Mouse (Mus musculus) splenic B cell, adult 2 months (primary cell): Measurements from ENCODE around the gene Cd72.

ENCODE experiments used
- DNase-seq: peaks from one replicate; pipeline ENCODE4 v3.0.0-alpha.2; 2011; ENCODE audit warnings: low read depth, low spot score
- H3K27me3 ChIP-seq: 2 replicates; pipeline ENCODE4 v1.6.1; 2012; ENCODE audit warnings: mild to moderate bottlenecking, low read length, moderate library complexity, mixed read lengths; ENCODE audit not compliant: control insufficient read depth, poor library complexity, insufficient read depth, severe bottlenecking
- H3K36me3 ChIP-seq: 2 replicates; pipeline ENCODE4 v1.6.1; 2012; ENCODE audit warnings: mild to moderate bottlenecking, low read length, moderate library complexity, mixed read lengths; ENCODE audit not compliant: control insufficient read depth, poor library complexity, insufficient read depth, severe bottlenecking

The Cd72 gene

DNA sequence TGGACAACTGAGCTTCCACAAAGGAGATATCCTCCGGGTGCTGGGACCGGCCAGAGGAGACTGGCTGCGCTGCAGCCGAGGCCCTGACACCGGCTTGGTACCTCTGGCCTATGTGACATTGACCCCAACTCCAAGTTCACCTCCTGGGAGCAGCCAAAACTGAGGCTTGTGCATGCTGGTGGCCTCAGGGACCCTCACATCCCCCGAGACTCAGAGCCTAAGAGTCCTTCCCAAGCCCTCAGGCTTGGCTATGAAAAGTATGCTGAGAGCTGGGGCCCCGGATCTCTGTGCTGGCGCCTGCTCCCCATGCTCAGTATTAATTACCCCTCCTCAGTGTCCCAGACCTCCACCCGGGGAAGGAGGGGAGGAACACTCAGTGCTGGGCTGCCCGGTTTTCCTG lies 27.9 kb downstream of the Cd72 start:
- Histone ChIP-seq H3K36me3 (no peaks in the 10 kb centered on the region), H3K27me3 (no peaks in the 10 kb centered on the region)
- no peak for DNase-seq

DNA sequence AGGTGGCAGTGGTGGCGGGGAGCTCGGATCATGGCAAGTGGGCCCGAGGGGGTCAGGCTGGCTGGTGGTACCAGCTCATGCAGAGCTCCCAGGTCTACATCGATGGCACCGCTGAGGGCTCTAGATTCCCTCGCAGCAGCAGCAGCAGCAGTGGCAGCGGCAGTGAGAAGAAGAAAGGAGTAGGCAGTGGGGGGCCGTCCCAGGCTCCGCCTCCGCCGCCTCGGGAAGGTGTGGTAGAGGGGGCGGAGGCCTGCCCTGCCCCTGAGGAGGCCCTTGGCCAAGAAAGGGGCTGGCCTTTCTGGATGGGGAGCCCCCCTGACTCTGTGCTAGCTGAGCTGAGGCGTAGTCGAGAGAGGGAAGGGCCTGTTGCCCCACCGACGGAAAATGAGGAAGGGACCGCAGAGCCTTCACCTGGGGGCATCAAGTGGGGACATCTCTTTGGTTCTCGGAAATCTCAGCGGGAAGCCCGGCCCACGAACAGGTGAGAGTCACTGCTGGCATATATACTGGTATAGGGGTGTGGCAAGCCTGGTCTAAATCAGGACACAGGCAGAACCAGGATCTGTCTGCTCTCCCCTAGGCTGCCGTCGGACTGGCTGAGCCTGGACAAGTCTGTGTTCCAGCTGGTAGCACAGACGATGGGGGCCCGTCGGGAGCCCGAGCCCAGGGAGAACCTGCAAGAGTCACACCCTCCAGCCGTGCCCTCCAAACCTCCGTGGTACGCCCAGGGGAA lies 28.6 kb downstream of the Cd72 start:
- Histone ChIP-seq H3K27me3 (no peaks in the 10 kb centered on the region), H3K36me3 (no peaks in the 10 kb centered on the region)
- DNase-seq = peak; percentile 36

DNA sequence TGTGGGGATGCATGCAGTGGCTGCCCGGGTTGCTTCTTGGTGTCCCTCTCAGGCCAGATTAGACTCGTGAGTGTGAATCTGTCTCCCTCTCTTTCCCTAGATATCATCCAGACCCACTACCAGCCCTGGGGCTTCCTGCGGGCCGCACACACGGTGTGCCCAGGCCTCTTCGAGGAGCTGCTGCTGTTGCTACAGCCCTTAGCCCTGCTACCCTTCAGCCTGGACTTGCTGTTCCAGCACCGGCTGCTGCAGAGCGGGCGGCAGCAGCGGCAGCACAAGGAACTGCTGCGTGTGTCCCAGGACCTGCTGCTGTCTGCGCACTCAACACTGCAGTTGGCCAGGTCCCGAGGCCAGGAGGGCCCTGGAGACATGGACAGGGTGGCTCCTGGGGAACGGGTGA lies 29.2 kb downstream of the Cd72 start:
- Histone ChIP-seq H3K27me3 (no peaks in the 10 kb centered on the region), H3K36me3 (no peaks in the 10 kb centered on the region)
- DNase-seq = no peak

DNA sequence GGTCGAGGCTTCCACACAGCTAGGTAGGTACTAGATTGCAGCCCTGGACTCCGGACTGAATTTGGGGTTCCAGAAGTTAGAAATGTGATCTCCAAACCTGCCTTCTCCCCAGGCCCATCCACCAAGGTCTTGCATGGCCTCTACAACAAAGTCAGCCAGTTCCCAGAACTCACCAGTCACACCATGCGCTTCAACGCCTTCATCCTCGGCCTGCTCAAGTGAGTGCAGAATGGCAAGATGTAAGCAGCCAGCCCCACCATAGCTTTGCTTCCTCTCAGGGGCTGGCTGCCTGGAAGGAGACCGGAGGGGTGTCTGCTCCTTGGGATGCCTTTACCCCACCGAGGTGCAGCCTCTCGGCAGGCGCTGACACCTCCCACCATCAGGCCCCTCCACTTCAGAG lies 30.4 kb downstream of the Cd72 start:
- DNase-seq = no peak
- no peaks in the 10 kb centered on the region for H3K27me3 ChIP-seq
- no peaks in the 10 kb centered on the region for H3K36me3 ChIP-seq

DNA sequence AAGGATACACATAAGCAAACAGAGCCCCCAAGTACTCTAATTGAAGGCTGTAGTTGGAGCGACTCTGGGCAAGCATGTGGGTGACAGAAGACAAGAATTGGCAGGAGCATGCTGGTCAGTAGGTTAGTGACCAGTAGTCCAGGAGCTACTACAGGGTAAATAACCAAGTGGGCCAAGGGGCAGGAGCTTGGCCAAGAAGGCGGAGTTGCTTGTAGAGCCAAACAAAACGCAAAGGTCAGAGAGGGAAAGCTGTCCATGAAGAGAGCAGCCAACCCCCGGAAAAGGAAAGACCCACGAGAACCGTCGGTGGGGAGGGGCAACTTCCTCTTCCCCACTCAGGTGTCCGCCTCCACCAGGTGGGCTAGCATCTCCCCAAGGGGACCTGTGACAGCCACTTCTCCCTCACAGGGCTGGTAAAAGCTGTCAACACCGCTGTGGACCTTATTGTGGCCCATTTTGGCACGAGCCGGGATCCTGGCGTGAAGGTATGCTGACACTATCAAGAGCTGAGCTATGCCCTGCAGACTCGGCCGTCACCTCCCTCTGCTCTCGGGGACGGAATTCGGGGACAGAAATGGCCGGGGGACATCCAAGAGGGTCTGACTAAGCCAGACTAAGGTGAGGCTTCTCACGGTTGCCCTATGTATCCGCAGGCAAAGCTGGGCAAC lies 31.0 kb downstream of the Cd72 start:
- H3K36me3 ChIP-seq = no peaks in the 10 kb centered on the region
- no peaks in the 10 kb centered on the region for H3K27me3 ChIP-seq
- no peak for DNase-seq

DNA sequence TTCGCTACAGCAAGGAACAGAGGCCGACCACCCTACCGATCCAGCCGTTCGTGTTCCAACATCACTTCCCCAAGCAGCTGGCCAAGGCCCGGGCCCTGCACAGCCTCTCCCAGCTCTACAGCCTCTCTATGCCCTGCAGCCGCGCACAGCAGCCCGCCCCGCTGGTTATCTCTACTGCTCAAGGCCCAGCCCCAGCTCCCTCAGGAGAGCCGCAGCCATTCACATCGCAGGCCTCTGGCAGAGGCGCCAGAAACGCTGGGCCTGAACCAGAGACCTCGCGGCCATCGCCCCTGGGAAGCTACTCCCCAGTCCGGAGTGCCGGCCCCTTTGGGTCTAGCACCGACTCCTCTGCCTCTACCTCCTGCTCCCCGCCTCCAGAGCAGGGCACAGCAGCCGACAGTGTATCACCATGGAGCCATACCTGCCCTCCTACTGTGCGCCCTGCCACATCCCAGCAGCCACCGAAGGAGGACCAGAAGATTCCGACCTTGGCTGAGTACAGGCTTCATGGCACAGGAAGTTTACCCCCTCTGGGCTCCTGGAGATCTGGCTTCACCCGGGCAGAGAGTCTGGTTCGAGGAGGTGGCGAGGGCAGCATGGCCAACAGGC lies 32.7 kb downstream of the Cd72 start:
- no peak for DNase-seq
- H3K27me3 ChIP-seq = no peaks in the 10 kb centered on the region
- no peaks in the 10 kb centered on the region for H3K36me3 ChIP-seq

DNA sequence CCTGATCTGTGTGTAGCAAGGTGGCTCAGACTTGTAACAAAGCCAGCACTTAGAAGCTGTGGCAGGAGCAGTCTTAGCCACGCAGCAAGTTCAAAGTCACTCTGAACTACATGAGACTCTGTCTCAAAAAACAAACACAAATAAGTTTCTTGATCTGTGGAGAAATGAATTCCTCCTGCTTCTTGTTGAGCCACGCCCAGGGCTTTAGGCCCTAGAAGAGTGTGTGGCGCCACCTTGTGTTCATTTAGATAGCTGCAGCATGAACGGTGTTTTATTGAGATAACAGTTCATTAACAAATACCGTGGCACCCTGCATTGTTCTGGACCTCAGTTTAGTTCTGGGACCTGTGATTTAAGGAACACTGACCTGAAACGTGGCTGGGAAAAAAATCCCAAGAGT lies 34.1 kb downstream of the Cd72 start:
- no peaks in the 10 kb centered on the region for H3K27me3 ChIP-seq
- no peaks in the 10 kb centered on the region for H3K36me3 ChIP-seq
- peak; percentile 83 for DNase-seq

DNA sequence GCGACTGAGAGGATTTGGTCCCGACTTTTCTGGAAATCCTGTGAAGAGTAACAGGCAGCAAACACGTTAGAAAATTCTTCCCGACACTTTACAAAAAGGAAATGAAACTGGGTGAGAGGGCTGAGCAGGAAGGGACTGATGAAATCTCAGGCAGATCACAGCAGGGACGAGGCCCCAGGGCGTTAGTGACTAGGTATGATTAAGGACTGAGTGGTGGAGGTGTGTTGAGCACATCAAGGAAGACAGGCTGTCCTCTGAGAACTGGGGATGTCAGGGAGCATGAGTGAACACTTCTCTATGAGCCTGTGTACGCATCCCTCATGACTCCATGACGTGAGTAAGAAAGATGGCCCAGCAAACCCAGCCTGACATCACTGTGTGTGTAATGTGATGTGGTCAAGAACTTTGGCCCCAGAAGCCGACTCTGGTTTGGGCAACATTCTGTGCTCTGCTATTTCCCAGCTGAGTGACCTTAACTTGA lies 34.6 kb downstream of the Cd72 start:
- no peaks in the 10 kb centered on the region for H3K27me3 ChIP-seq
- H3K36me3 ChIP-seq = no peaks in the 10 kb centered on the region
- DNase-seq = no peak

DNA sequence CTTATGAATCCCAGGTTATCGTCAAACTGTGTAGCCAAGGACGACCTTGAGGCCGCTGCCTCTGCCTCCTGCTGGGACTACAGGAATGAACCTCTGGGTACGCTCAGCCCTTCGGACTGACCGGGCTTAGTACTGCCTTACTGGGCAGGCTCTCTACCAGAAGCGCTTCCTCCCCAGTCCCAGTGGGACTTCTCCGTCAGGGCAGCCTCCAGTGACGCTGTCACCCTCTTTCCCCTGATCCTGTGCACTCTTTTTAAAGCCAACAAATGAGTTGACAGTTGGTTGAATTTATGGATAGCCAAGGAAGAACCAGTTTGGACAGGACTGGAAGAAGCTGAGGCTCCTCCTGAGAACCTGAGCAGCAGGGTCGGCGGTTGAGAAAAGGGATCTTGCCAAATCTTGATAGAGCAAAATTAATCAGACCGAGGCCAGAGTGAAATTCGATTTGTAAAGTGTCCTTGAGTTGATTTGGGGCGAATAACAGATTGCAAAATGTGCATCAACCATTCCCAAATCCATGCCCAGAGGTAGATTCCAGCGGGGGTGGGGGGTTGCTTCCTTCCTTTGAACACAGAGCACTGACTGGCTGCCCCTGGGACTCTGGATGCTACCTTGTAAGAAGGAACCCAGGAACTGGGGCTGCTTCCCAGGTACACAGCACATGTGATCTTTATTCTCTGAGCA lies 35.3 kb downstream of the Cd72 start:
- no peaks in the 10 kb centered on the region for H3K36me3 ChIP-seq
- no peaks in the 10 kb centered on the region for H3K27me3 ChIP-seq
- DNase-seq = no peak

DNA sequence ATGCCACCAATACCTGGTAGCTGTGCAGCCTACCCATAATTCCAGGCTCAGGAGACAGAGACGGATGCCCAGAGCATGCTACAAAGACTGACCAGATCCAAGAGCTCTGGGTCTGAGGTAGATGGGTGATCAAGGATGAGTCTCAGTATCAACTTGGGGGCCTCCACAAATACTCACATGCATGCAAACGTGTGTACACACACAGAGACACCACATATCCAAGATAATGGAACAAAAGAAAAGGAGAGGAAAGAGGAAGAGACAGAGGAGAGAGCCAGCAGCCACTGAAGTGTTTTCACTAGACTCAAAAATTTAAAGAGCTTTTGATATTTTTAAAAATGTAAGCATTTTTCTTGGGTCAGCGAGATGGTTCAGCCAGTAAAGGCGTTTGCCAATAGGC lies 36.0 kb downstream of the Cd72 start:
- Histone ChIP-seq H3K27me3 (no peaks in the 10 kb centered on the region), H3K36me3 (no peaks in the 10 kb centered on the region)
- no peak for DNase-seq

DNA sequence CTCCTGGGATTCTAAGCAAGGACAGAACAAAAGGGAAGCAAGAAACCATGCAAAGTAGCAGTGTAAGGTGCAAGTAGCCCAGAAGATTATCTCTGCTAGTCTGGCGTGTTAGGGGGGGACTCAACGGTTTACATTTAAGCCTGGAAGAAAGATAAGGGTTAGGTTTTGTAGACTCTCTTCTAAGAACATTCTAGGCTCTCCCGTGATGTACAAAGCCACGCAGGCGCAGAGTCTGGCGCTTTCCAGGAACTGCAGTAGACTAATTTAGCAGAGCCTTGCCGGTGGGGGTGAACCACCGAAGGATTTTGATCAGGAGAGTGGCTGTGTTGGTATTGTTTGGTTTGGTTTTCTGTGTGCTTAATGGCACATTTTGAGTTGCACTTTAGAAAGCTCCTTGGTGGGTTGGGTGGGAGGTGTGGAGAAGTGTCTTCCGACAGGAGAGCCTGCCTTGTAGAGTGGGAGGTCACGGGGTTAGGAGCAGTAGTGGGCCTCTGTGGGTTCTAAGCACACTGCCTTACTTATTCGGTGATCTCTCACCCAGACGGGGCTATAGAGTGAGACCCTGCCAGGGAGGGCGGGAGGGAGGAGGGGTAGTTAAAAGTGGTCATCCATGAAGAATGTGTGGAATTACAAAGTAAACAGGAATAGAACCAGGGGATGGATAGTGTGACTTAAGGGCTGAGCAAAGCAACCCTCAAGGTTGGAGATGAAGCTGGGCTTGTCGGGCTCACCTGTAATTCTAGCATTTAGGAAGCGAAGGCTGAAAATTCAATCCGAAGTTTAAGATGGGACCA lies 37.0 kb downstream of the Cd72 start:
- H3K36me3 ChIP-seq = no peaks in the 10 kb centered on the region
- DNase-seq = no peak

DNA sequence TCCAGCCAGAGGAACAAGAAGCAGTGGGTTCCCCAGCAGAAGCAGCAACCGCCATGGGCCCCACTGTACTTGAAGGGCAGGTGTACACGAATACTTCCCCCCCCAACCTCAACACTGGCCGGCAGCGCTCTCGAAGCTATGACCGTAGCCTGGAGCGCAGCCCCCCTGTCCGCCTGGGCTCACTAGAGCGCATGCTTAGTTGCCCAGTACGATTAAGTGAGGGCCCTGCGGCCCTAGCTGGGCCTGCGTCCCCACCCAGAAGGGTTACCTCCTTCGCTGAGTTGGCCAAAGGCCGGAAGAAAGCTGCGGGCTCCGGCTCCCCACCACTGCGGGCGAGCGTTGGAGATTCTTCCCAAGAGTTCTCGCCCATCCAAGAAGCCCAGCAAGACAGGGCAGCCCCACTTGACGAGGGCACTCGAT lies 38.3 kb downstream of the Cd72 start:
- H3K27me3 ChIP-seq = no peaks in the 10 kb centered on the region
- no peak for DNase-seq
- H3K36me3 ChIP-seq = no peaks in the 10 kb centered on the region

More for the DNA sequence above, 37.0 kb downstream of the Cd72 start:
- H3K27me3 ChIP-seq = no peaks in the 10 kb centered on the region

DNA sequence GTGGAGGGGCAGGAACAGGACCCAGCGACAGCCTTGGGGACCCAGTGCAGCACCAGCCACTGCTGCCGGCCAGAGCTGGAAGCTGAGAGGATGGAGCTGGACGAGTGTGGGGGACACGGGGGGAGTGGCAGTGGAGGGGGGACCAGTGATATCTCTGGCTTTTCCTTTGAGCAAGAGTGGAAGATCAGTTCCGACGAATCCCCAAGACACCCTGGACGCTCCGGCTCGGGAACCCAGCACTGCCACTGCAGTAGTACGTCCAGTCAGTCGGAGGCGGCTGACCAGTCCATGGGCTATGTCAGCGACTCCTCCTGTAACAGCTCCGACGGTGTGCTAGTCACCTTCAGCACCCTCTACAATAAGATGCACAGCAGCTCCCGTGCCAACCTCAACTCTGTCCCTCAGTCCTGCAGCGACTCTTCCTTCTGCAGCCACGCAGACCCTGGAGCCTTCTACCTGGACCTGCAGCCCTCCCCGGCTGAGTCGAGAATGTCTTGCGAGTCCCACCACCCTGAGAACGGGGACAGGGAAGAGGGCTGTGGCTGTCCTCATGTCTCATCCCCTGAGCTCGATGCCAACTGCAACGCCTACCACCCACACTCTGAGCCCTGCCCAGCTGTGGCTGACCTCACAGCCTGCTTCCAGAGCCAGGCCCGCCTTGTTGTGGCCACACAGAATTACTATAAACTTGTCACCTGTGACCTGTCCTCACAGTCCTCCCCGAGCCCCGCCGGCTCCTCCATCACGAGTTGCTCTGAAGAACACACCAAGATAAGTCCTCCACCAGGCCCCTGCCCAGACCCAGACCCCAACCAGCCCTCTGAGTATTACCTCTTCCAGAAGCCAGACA lies 39.0 kb downstream of the Cd72 start:
- no peaks in the 10 kb centered on the region for H3K27me3 ChIP-seq
- no peaks in the 10 kb centered on the region for H3K36me3 ChIP-seq
- no peak for DNase-seq

DNA sequence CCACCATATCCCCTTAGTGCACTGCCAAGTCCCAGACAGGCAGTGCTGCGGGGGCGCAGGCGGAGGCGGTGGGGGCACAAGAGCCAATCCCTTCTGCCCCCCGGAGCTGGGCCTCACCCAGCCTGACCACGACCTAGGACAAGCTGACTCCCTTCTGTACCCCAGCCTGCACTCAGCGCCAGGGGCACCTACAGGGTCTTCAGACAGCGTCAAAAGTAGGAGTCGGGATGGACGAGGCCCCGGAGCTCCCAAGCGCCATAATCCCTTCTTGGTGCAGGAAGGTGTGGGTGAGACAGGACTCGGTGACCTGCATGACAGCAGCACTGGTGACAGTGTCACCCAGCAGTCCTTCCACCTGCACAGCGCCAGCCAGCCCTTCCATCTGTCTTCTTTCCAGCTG lies 39.7 kb downstream of the Cd72 start:
- DNase-seq = no peak
- no peaks in the 10 kb centered on the region for H3K27me3 ChIP-seq
- H3K36me3 ChIP-seq = no peaks in the 10 kb centered on the region
